Mouse (Mus musculus): Measurements from ENCODE around the gene Psat1.

DNA sequence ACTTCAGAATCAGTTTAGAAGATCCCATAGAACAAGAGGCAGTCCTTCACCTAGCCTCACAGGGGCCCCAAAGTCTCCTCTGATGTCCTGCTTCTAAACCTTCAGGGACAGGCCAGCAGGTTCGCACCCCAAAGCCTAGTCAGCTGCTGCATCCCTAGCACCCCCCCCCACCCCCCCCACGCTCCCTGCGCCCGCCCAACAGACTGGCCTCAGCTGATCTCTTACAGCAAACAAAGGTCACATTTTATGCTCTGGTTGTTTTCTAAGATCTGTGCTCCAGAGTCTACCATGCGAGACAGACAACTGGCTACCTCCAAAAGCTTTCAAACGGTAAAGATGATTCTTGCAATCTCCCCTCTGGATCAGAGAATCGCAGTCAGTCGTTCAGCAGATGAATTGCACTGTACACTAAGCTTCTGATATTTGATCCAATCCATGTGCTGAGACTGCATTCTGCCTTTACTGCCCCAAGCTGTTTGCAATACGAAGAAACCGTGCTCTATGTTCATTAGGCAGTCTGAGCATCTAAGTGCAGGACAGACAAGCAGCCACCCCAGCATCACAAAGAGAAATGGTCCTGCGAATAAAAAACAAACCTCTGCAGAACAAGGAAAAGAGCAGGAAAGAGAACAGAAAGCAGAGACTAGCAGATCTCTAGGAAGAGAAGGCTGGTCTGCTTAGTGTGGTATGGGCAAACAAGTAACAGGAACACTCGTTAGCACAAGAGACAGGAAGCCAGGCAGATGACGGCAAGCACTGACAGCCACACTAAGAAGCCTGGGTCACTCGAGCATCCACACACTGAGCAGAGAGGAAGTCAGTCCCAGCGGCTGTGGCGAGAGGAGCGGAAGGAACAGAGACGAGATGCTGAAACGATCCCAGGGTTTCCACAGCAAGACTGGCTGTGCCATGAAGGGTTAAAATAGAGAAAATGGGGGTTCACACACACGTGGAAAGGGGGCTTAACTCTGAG lies 43.3 kb downstream of the Psat1 start:
- TF ChIP-seq POLR2A (IDR thresholded peaks at IDR 0.05; ENCODE audit: borderline replicate concordance, extremely low read depth, low read depth, low read length) (no peak), CTCF (IDR thresholded peaks at IDR 0.05; ENCODE audit: insufficient read depth, low read length) (no peak)
